In genomic region chr11:94212489-94212836, GRCm38 (mm10) we compare ENCODE assay signal across 9 mouse cellular contexts. TPM values are rescaled to one million over a fixed set of nuclear protein-coding genes. Genes with fewer than 3 reads are reported as not detected.
A peak's percentile ranks its signal among the peaks of the same experiment; 100 is the strongest.
DNase-seq lines count a peak whose midpoint lies in the region; ATAC-seq lines count a peak whose summit lies in the region.
"Had no signal": no experiment of that assay in that cellular context is flagged by ENCODE, and none has a peak within 500 bp of the region (broad histone marks: within the 10 kb centered on the region; RNA-seq: fewer than 3 reads in every experiment).

No protein-coding gene starts in this region.

- peak overlapping the region; percentile 92 for H3K9ac ChIP-seq in forebrain, embryonic 15.5 days (replicated peaks)
- peak overlapping the region; percentile 98 for H3K9ac ChIP-seq in liver, embryonic 13.5 days

- peaks cover 14% of the 10 kb centered on the region for H3K36me3 ChIP-seq in heart, embryonic 10.5 days
- H3K36me3 ChIP-seq in forebrain, embryonic 15.5 days: peaks cover 9% of the 10 kb centered on the region
- peaks cover 11% of the 10 kb centered on the region for H3K36me3 ChIP-seq in liver, embryonic 13.5 days

- peak overlapping the region; percentile 99 for H3K27ac ChIP-seq in heart, embryonic 10.5 days
- H3K27ac ChIP-seq in forebrain, embryonic 15.5 days (replicated peaks): peak overlapping the region; percentile 99
- H3K27ac ChIP-seq in liver, embryonic 13.5 days: peak overlapping the region; percentile 94

- ATAC-seq in forebrain, embryonic 15.5 days (replicated peaks): no peak
- no peak for ATAC-seq in liver, embryonic 13.5 days (ENCODE audit: low read depth)

- H3K27me3 ChIP-seq in heart, embryonic 10.5 days (ENCODE audit: insufficient read depth, poor library complexity, severe bottlenecking): no peaks in the 10 kb centered on the region
- no peaks in the 10 kb centered on the region for H3K27me3 ChIP-seq in forebrain, embryonic 15.5 days
- no peaks in the 10 kb centered on the region for H3K27me3 ChIP-seq in liver, embryonic 13.5 days
- H3K27me3 ChIP-seq: Patski had no signal

- WGBS in heart, embryonic 10.5 days: 3% methylated on average over 7 of the region's 7 CpGs
- WGBS in forebrain, embryonic 15.5 days: 2% methylated on average over 7 of the region's 7 CpGs
- 7% methylated on average over 7 of the region's 7 CpGs for WGBS in liver, embryonic 13.5 days (ENCODE audit: insufficient replicate concordance)

- DNase-seq in heart, embryonic 10.5 days (ENCODE audit: low spot score): no peak
- DNase-seq in heart, adult 18-20 months: no peak
- peak; percentile 23 for DNase-seq in ES-CJ7 (ENCODE audit: low read depth, low spot score)
- no peak for DNase-seq in liver, embryonic 13.5 days
- no peak for DNase-seq in cerebellum, adult 11-12 months
- no peak for DNase-seq in ovary, postnatal 10 days (ENCODE audit: low spot score)
- no peak for DNase-seq in right cerebral cortex, postnatal 4 days

- peaks cover 14% of the 10 kb centered on the region for H3K4me1 ChIP-seq in heart, embryonic 10.5 days
- H3K4me1 ChIP-seq in forebrain, embryonic 15.5 days: peaks cover 45% of the 10 kb centered on the region
- H3K4me1 ChIP-seq in liver, embryonic 13.5 days (replicated peaks): peaks cover 25% of the 10 kb centered on the region

- H3K9me3 ChIP-seq in heart, embryonic 10.5 days: no peaks in the 10 kb centered on the region
- H3K9me3 ChIP-seq in forebrain, embryonic 15.5 days: no peaks in the 10 kb centered on the region
- H3K9me3 ChIP-seq in liver, embryonic 13.5 days (replicated peaks): no peaks in the 10 kb centered on the region

- H3K4me3 ChIP-seq in heart, embryonic 10.5 days: peak overlapping the region; percentile 97
- peak overlapping the region; percentile 93 for H3K4me3 ChIP-seq in forebrain, embryonic 15.5 days
- peak overlapping the region; percentile 95 for H3K4me3 ChIP-seq in liver, embryonic 13.5 days (replicated peaks)

- H3K4me2 ChIP-seq in forebrain, embryonic 15.5 days (replicated peaks): peak overlapping the region; percentile 54
- peak overlapping the region; percentile 96 for H3K4me2 ChIP-seq in liver, embryonic 13.5 days

RNA-seq across cellular contexts. Expression of gene Tob1, which starts 1.2 kb away (rescaled TPM):
- polyA plus RNA-seq in heart, embryonic 10.5 days (2016; fragmentation: Nextera tagmentation; extraction: Ambion mirVana): 18.5 and 21.7 TPM in 2 replicates
- 10 to 100 TPM; 47.5 to 50.4 TPM for total RNA-seq in heart, adult 18-20 months (2021)
- 45.8 and 46.5 TPM in 2 replicates for polyA plus RNA-seq in forebrain, embryonic 15.5 days (2015; fragmentation: Nextera tagmentation; extraction: Ambion mirVana)
- polyA plus RNA-seq in liver, embryonic 13.5 days (2015; fragmentation: Nextera tagmentation; extraction: Ambion mirVana): 9.5 and 12.4 TPM in 2 replicates

RNA-seq across cellular contexts. Expression of gene Wfikkn2, which starts 33.3 kb away (rescaled TPM):
- 0.59 and 1.7 TPM in 2 replicates for polyA plus RNA-seq in heart, embryonic 10.5 days (2016; fragmentation: Nextera tagmentation; extraction: Ambion mirVana)
- total RNA-seq in heart, adult 18-20 months (2021): 1 to 10 TPM; 5.8 to 6.6 TPM
- 3.7 and 7.9 TPM in 2 replicates for polyA plus RNA-seq in forebrain, embryonic 15.5 days (2015; fragmentation: Nextera tagmentation; extraction: Ambion mirVana)
- 0.22 and 0.23 TPM in 2 replicates for polyA plus RNA-seq in liver, embryonic 13.5 days (2015; fragmentation: Nextera tagmentation; extraction: Ambion mirVana)
